Mouse (Mus musculus) retina, adult 2 months (tissue): ENCODE results near the gene Tenm2.

Experiments
- DNase-seq: peaks from one replicate; pipeline ENCODE4 v3.0.0-alpha.2; 2012; ENCODE audit warnings: low read depth, low spot score

Tenm2 gene

DNA sequence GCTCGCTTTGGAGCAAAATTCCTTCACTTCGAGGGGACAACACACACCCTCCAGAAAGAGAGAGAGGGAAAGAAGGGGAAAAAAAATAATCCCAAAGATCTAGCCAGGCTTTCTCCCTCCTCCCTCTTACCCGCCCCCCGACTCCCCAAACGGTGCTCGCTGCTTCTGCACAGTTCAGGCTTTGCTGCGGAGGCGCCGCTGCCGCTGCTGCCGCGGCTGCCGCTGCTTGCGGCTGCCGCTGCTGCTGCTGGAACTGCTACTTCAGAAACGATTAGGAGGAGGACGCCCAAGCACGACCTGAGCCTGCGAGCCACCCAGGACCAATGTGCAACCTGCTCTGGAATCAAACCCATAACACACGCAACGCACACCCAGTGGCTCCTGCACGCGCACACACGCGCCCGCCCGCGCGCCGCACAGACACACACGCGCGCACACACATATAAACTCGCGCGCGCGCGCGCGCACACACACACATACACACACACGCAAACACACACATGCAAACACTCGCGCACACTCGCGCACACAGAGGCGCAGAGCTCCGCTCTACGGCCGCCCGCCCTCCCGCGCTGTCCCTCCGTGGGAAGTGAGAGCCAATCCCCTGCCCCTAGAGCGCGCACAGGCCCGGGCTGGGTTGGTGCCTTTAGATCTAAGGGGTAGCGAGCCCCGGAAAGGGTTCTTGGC, at the start of gene Tenm2:
Gene Tenm2, minus strand, starts transcription at position 51 of the 687 bp plus-strand sequence.
- peak; percentile 26 for DNase-seq

DNA sequence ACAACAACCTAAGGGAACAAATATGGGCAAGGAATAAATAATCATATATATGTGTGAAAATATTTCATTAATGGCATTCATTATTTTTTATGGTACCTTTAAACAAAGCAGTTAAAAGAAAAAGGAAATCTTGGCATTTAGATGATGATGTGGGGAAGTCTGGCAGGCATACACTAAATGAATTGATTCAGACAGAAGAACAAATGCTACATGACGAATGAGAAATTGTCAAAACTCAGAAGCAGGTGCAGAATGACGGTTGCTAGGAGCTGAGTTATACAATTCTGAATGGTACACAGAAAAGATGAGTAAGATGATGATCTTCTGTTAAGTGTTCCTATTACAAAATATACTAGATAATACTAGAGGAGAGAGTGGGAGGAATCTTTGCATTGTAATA, 49.4 kb upstream of the Tenm2 start:
- DNase-seq: no peak

DNA sequence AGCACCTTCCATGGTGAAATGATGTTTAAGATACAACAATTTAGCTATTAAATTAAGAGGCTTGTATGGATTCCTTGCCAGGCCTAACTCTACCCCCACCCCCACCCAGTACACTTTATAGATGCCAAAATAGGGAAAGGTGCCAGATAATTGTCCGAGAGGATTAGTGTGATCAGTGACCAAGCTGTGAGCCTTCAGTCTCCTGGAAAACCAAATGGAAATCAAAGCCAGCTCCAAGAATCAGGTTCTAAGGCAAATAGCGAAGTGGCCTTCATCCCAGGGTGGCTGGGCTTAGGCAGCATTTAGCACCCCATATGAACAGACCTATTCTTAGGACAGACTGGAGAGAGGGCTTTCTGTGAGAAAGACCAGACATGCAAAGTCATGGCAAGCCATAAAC, 13.0 kb upstream of the Tenm2 start:
- DNase-seq: no peak

DNA sequence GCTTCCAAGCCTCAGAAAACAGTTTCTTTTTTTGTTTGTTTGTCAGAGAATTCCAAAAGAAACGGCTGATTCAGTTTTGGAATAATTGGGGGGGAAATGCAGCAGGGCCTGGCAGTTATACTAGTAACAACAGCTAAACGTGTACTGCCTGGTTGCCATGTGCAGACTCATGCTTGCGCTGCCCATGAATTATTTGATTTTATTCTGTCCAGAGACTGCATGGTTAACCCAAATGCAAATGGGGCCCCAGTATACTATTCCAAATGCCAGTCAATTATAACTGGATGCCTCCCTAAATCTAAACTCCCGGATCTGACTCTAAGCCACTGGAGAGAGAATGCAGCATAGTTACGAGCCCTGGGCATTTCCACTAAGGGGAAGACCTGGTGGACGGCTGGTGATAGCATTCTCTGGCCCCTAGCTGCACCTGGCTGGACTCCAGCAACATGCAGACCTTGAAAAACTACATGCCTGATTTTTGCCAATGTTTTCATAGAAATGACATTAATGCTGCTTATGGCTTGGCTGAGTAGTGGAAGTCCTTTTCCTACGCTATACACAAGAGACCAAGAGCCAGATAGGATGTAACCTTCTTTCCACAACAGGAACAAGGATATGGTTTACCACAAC, 1.4 kb upstream of the Tenm2 start:
- DNase-seq: no peak

DNA sequence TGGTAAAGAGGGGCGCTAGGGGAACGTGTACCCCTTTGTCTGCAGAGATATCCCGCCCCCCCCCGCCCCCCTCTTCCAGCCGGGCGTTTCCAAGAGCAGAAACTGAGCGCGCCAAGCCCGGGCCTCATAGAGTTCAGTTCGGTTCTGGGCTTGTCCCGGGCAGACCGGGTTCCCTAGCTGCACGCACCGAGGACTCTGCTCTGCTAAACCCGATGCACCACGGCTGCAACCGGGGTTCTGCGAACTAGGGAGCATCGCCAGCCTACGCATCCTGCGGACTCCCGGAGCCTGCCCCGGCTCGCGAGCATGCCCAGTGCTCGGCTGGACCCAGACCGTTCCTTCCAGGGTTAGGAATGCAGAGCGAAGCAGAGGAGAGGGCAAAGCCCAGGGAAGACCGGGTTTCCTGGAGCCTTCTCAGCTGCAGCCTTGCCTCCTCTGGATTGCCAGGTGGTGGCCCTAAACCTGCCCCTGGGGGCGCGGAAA, 878 bp upstream of the Tenm2 start:
- peak; percentile 13 for DNase-seq

DNA sequence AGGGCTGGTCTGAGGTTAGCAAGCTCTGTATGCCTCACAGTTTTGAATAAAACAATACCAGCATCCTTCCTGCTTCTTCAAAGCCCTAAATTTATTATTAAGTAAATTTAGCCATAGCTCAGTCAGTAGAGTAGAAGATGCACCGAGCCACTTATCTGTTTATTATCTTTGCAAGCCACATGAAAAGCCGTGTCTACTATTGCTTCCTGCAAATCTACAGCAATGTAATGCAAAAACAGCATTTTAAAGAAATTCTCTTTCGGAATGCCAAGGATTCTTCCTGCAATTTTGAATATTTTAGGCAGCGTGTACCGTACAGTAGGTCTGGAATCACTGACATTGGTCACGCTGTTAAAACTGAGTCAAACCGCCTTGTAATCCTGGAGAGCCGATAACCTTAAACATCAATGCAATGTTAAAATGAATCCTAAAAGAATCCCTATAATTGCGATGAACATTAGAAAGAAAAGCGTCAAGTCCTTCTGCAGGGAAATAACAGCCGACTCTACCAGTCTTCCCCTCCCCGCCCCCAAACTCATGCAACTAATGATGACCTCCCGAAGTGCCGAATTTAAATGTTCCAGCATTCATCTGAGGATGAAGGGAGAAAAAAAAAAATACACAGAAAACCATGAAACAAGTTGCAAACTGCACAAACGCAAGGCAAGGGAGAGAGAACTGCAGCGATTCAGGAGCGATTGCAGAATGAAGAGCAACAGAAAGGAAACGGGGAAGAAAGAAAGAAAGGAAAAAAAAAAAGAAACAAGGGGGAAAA, 556 bp downstream of the Tenm2 start:
- no peak for DNase-seq

DNA sequence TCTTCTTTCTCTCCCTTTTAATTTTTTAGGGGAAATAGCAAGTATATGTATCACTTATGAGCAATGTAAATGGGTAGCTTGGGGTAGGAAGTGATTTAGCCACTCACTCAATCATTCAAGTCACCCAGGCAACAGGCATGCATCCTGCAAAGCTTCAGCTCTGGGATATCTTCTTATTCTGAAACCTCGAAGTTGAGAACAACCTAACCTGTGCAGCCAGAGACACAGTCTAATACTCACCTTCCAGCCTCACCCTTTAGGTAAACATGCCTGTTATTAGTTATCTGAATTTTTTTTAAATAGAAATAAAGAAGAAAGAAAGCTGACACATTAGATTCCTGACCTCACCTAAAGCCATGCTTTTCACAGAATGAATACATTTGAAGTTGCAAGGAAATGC, 8.4 kb downstream of the Tenm2 start:
- DNase-seq: no peak

DNA sequence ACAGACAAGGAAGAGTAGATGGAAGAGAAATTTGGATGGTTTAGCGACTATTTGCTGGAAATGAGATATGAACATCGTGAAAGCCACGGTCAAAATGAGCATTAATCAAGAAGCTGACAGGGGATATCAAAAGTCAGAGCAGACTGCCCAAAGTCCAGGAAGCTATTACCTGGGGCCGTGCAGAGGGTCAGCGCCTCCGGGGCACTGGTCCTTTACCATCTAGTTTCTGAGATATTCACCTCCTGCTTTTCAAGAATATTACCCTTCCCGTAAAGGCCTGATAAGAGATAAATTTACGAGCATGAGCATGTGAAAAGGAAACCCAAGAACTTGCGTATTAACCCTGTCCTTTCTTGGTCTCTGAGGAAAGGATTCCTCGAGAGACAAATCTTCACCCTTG, 8.8 kb downstream of the Tenm2 start:
- DNase-seq: no peak

DNA sequence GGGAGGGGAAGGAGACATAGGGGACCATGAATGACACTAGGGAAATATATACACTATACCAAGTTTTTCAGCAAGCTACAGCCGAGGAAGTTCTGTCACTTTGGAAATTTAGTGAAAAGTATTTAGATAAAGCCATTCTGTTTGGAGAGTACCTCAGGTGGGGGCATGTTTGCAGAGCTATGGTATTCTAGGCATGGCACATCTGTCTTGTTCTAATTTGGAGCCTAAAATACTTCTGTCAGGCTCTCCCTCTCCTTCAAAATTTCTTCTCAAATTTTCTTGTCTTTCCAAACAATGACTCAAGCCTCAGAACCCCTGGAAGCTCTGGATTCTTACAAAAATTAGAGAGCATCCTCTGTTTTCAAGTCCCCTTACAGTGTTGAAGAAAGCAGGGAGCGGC, 13.0 kb downstream of the Tenm2 start:
- DNase-seq: no peak

DNA sequence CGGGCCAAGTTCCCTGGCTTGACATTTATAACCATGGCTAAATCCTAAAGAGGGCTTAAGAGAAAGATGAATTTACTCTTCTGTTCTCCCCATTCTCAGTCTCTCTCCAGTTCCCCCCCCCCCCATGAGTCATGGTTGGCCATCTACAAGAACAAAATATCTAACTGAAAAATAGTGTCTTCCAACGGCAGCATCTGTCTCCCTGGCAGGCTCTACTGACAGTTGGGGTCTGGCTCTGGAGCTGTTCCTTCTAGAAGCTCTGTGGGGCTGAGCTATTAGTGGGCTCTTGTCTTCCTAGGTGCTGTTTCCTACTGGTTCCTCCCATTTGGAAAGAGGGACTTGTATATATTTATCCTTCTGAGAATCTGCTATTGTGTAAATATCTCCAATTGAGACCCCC, 13.7 kb downstream of the Tenm2 start:
- DNase-seq: no peak

DNA sequence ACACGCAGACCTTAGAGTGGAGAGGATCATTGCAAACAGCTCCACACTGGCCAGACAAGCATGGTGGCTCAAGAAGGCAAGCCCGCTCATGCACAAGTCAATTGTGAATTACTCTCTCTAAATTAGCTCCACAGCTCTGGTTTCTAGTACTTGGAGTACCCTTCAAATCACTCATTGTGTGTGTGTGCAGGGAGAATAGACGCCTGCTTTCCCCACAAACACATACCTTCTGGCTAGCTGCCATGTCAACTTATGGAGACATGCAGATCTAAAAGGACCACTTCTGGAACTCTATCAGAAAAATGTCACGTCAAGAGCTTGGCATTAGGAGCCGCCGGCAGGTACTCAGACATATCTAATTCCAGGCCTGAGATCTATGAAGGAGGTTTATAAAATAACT, 14.8 kb downstream of the Tenm2 start:
- no peak for DNase-seq

DNA sequence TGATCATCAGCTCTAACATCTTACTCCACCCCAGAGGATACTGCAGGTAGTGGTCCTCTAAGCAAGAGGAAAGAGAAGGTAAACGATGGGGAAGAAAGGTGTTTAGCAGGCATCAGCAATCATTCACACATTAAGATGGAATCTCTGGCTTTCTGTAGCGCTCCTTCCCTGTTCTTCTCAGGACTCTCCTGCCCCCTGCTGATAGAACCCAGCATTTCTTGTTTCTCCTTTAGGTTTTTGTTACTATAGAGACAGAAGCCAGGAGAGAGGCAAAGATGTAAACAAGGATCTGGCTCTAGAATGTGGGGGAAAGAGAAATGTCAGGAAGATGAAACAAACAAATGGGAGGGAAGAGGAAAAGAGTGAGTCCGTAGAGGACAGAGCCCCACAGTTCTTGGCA, 49.6 kb downstream of the Tenm2 start:
- no peak for DNase-seq

DNA sequence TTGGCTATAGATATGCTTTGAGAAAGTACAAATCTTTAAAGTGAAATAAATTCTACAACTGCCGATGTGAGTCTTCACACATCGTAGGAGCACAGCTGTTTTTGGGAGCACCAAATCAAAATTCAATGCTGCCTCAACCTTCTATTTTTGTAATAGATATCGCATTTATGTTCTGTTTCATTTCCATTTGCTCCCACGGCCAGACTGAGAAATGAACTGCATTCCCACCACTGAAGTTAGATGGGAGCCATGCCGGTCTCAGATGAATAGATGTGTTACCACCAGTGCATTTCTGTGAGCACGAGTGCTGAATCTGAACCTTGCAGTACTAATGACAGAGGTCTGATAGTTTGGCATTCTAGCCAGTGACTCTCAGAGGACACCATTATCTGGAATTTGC, 58.3 kb downstream of the Tenm2 start:
- no peak for DNase-seq

DNA sequence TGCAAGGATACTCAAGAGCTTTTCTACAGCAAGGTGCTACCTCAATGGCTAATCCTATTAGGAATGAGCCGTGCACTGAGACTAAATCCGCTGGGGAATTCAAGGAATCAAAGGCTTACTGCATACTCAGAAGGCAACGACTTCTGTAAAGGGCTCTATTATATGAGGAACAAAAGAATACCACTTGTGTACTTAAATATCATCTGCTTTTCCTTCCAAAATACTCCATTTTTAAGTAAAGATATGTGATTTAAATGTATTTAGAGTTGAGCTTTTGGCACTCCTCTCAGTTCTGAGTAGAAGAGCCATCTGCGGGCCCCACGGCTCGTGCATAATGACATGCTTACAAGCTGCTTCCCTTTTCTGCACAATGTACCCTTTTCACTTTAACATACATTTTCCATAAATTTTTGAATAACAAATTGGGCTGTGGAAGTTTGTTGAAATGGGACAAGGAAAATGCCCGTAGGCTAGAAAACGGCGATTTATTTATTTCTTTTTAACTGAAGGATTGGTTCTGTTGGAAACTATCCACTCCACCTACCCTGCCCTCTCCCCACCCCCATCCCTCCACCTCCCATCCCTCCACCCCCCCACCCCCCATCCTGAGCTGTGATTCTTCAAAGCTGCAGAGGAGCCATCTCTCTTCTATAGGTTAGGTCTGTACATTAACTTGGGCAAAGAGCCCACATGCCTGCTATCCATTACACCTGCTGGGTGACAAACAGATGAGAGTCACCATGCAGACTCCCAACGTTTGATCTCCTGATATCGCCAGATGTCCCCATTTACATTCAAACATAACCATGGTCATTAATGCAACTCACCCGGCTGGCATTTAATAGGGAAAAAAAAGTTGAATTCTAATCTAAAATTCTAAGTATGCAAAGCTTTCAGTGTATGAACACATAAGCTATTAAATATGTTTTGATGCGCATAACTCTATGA, 81.6 kb downstream of the Tenm2 start:
- DNase-seq: no peak

DNA sequence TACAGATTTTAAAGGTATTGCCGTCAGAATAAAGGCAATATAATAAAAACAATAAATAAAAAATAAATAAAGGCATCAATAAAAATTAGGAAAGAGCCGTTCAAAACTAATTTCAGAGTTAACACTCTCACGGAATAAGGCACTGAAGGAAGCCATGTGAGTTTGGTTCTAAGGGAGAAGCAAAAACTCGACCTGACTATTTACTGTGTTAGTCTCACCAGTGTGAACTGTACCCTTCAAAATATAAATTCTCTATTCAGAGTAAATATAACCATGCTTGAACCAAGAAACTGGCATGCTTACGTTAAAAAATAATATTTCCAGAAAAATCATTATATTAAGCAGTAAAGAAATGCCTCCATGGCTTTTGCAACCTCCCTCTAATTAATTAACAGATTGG, 82.4 kb downstream of the Tenm2 start:
- DNase-seq: no peak

DNA sequence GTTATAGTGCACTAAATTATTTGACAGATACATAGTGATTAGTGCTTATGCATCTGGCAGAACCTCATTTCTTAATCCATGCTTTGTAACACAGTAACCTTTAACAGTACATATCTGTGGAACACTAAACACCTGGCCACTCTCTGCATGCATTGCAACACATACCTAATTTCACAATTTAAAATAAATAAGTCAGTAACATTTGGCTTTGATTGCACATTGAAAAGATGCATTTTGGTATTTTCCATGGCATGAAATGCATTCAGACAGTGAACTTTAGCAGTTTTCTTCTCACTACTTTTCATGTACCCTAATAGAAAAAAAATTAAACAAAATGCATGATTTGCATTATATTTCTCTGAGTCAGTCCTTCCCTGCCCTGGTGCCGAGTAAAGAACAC, 85.8 kb downstream of the Tenm2 start:
- no peak for DNase-seq

DNA sequence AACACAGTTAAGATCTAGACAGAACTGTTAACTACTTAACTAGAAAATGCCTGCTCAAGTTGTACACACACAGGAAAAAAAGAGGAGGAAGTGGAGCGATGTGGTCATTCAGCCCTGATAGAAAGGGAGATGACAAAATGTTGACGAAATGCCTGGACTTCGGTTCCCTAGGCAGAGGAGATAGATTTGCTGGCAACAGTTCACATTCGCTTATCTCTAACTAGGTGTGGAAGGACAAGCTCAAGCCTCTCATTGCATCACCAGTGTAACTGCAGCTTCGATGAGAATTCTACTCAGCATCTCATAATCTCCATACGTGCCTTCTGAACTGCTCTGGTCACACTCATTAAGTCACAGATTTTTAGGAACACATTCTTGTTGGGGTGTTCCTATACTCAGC, 91.8 kb downstream of the Tenm2 start:
- no peak for DNase-seq

DNA sequence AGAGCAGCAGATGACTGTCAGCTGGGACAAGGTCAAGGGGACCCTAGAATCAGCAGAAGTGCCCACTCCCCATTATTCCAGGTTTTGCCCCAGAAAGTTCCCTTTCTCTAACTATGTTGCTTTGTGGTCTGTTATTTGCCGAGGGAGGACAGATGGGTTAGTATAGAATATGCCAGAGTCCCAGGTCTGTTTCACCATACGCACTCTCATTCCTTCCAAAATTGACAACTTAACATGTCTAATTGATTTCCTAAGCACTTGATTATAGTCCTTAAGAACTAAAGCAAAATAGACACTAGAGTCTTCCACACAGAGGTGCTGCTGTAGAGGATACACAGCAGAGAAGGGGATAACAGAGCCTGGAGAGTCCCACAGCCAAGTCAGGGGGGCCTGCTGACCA, 92.3 kb downstream of the Tenm2 start:
- no peak for DNase-seq

DNA sequence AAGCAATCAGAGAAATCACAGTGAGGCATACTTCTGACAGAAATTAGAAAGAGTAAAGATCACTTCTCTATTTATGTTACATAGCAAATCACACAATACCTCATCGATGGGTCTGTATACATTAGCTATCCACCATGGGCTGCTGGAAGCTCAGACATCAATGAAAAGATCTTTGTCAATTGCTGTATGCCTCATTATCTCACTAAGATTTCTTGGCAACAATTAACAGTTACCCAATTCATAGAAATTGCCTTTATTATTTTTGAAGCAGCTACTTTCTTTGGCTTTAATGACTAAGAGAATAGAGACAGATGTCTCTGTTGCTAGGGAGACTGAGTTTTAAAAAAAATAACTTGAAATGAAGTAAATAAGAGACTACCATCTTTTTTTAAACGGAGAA, 106.9 kb downstream of the Tenm2 start:
- no peak for DNase-seq

DNA sequence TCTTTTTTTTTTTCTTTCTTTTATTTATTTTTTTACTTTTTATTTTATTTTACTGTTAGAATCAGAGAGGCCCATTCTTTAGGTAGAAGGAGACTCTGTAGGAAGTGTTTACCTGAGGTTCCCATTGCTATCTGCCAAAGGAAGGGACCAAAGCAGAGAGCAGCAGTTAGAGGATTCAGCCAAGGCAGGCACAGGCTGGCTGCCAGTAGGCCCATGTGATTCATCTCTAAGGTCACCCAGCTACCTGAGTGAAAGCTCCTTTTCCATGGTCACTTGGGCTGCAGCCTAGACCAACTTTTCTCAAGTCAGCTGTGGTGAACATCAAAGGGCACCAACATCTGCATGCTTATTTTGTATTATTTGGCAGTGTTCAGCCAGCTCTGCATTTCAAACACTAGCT, 117.7 kb downstream of the Tenm2 start:
- no peak for DNase-seq

DNA sequence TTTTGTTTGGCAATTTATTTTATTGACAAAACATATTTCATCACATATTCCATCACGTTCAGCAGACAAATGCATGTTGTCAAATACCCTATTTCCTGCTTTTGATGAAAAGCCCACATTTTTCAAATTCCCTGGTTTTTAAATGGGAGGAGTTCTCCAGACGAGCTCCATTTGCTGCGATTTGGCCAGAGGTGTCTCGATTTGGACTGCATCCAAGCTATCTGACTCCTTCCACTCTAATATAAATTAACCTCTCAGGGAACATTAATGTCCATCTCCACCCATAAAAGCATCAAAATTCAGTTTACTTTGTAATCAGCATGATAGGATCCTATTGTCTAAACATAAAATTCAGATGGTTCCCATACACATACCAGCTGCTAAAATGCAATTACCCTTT, 120.6 kb downstream of the Tenm2 start:
- no peak for DNase-seq

DNA sequence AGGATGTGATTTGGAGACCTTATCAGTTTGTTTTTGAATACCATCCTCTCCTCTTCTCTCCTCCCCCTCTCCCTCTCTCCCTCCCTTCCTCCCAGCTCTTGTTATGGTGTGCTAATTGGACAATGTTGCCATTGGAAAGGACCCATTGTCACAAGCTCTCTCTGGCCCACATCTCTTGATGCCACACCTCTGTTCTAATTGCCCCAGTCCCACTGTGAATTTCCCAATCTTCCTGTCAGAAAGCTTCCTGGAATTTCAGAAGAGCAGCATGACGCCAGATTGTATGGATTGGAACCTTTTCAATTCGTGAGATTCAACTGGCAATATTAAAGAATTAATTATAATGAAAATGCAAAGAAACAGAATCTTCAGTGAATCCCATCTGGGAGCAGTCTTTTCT, 128.7 kb downstream of the Tenm2 start:
- DNase-seq: no peak
